Mouse (Mus musculus) ovary, postnatal 14 days (tissue): ENCODE results near the gene Bnip2.

Source experiments
- DNase-seq: peaks from one replicate; pipeline ENCODE4 v3.0.0; 2022; ENCODE audit warnings: low spot score

The Bnip2 gene

DNA sequence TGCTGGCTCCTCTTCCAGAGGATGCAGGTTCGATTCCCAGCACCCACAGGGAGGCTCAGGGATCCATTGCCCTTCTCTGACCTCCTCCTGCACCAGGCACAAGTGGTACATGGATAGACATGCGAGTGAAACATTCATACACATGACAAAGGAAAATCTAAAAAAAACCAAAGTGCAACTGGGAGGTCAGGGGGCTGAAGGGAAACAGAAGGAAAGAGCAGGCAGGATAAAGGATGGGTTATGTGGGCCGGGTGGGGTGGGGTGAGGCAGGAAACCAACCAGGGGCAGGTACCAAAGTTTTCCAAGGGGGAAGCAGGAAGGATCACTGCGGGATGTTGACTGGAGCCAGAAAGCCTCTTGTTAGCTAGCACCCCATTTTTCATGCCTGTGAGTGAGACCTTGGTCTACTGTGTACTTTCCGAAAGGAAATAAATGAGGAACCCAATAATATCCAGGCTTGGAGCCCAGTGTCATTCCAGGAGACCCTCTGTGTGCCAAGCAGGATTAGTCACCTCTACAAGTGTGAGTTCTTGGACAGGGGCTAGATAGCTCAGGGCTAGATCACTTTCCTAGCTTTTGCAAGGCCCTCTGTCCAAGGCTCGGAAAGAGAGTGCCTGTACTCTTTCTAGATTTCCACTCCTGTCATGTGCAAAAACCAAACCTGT, 59.6 kb downstream of the Bnip2 start:
- DNase-seq: no peak

DNA sequence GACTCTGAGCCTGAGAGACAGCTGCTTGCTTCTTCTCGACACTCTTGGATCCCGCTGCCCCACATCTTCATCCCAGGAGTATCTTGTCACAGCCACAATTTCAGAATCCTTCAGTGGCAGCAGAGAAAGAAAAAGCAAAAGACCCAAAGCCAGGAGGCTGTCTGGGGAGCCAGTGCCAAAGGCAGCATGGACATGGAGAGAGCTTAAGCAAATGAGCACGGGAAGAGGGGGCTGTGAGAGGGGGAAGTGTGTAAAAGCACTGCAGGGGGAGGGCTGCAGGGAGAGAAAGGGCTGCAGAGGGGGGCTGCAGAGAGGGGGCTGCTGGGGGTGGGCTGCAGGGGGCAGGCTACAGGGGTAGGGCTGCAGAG, 60.1 kb downstream of the Bnip2 start:
- no peak for DNase-seq

DNA sequence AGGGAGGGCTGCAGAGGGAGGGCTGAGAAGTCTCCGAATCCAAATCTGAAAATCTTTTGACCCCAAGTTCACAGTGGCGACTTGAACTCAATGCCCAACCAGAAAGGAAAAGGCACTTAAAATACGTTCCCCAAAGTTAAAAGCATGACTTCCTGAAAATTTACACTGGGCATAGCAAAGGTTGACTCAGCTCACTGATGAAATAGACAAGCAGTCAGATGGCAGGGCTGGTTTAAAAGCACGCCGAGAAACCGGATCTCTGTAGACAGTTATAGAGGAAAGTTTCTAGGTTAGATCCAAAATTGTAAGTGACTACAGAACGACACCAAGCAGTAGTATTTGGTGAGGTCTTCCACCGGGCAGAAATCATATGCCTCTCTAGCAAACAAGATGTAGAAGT, 60.6 kb downstream of the Bnip2 start:
- DNase-seq: no peak

GRCm38 (mm10) chr9:70052730-70053129, 63.5 kb downstream of the Bnip2 start:
- DNase-seq: no peak

GRCm38 (mm10) chr9:70053411-70053810, 64.1 kb downstream of the Bnip2 start:
- DNase-seq: no peak
